Mouse (Mus musculus) heart, embryonic 15.5 days (tissue): ENCODE measurements at regions not wholly inside any gene's neighbourhood (a gene's known extent, or its start where the extent isn't known, plus 50 kb on each side); places are given as distances from the start of the nearest gene placed in this dataset.

ENCODE experiments used
- ATAC-seq: fragments of 200-750 bp; cut with Nextera tagmentation; replicated peaks from 2 replicates; pipeline ENCODE4 v1.8.0; 2017; ENCODE audit warnings: low read depth, moderate TSS enrichment; ENCODE audit not compliant: insufficient number of reproducible peaks, insufficient read depth, low FRiP score
- H3K27ac ChIP-seq: fragments of 300-500 bp; sonication (generic); 2 replicates; pipeline ENCODE4 v1.5.1; 2015; ENCODE audit warnings: mild to moderate bottlenecking, inconsistent platforms
- H3K27me3 ChIP-seq: fragments of 300-500 bp; sonication (generic); 2 replicates; pipeline ENCODE4 v1.6.1; 2015; ENCODE audit warnings: inconsistent platforms
- H3K36me3 ChIP-seq: fragments of 300-500 bp; sonication (generic); 2 replicates; pipeline ENCODE4 v1.6.1; 2015; ENCODE audit warnings: mild to moderate bottlenecking, inconsistent platforms
- H3K4me1 ChIP-seq: fragments of 300-500 bp; sonication (generic); replicated peaks from 2 replicates; pipeline ENCODE4 v1.6.1; 2015; ENCODE audit warnings: inconsistent platforms
- H3K4me2 ChIP-seq: fragments of 300-500 bp; sonication (generic); 2 replicates; pipeline ENCODE4 v1.6.1; 2015; ENCODE audit warnings: inconsistent platforms, mild to moderate bottlenecking, moderate library complexity
- H3K4me3 ChIP-seq: fragments of 300-500 bp; sonication (generic); 2 replicates; pipeline ENCODE4 v1.5.1; 2015; ENCODE audit warnings: mild to moderate bottlenecking, inconsistent platforms
- H3K9ac ChIP-seq: fragments of 300-500 bp; sonication (generic); 2 replicates; pipeline ENCODE4 v1.6.1; 2015; ENCODE audit warnings: mild to moderate bottlenecking, inconsistent platforms
- H3K9me3 ChIP-seq: fragments of 300-500 bp; sonication (generic); replicated peaks from 2 replicates; pipeline ENCODE4 v1.6.1; 2016; ENCODE audit warnings: inconsistent platforms
- WGBS: fragments of 180-500 bp; shearing (Covaris S2); methylation state at CpG from one replicate; pipeline ENCODE4 v1.1.7; 2015; ENCODE audit warnings: mixed read lengths; 5-methylcytosine and 5-hydroxymethylcytosine counted together

- WGBS: 71% methylated on average over 12 of the region's 12 CpGs
- ATAC-seq: no peak
- no peak overlapping the region for H3K4me2 ChIP-seq
- no peak overlapping the region for H3K27ac ChIP-seq
- H3K4me3 ChIP-seq: no peak overlapping the region
- no peaks in the 10 kb centered on the region for H3K27me3 ChIP-seq
- no peak overlapping the region for H3K9ac ChIP-seq
- H3K36me3 ChIP-seq: no peaks in the 10 kb centered on the region
- H3K4me1 ChIP-seq: no peaks in the 10 kb centered on the region
- no peaks in the 10 kb centered on the region for H3K9me3 ChIP-seq
Observed at GRCm38 (mm10) chr2:72874533-72874932, 105.7 kb downstream of the Sp3 start.

GRCm38 (mm10) chr2:72875677-72876076, 104.6 kb downstream of the Sp3 start:
- ATAC-seq: no peak
- Histone ChIP-seq H3K4me1 (no peaks in the 10 kb centered on the region), H3K27me3 (no peaks in the 10 kb centered on the region), H3K9me3 (no peaks in the 10 kb centered on the region), H3K9ac (no peak overlapping the region), H3K4me3 (no peak overlapping the region), H3K27ac (no peak overlapping the region), H3K4me2 (no peak overlapping the region), H3K36me3 (no peaks in the 10 kb centered on the region)
- 55% methylated on average over 2 of the region's 2 CpGs for WGBS

- Histone ChIP-seq H3K36me3 (no peaks in the 10 kb centered on the region), H3K9ac (no peak overlapping the region), H3K4me3 (no peak overlapping the region), H3K4me1 (no peaks in the 10 kb centered on the region), H3K27ac (no peak overlapping the region), H3K9me3 (no peaks in the 10 kb centered on the region; the same call in 1 of the 2 replicates), H3K27me3 (no peaks in the 10 kb centered on the region), H3K4me2 (no peak overlapping the region)
- WGBS: 88% methylated on average over 2 of the region's 2 CpGs
- ATAC-seq: no peak
Observed at GRCm38 (mm10) chr2:72880016-72880415, 100.2 kb downstream of the Sp3 start.

DNA sequence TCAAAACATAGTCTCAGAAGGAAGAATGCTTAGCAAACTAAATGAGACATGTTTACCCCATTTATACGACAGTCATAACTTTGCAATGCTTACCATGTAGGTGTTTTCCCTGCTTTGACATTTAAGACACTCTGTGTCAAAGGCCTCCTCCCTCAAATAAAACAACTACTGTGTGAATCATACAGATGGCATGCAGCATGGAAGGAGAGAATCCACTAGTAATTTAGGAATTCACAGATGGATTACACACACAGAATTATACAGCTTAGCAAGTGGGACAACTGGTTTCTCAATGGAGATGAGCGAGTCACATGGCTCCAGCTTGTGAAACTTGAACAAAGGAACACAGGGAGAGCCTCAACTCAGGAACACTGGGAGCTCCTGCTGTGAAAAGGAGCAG, 98.7 kb downstream of the Sp3 start:
- ATAC-seq: no peak
- Histone ChIP-seq H3K27ac (no peak overlapping the region), H3K9me3 (no peaks in the 10 kb centered on the region; the same call in 1 of the 2 replicates), H3K4me3 (no peak overlapping the region), H3K4me2 (no peak overlapping the region), H3K9ac (no peak overlapping the region), H3K4me1 (no peaks in the 10 kb centered on the region), H3K27me3 (no peaks in the 10 kb centered on the region), H3K36me3 (no peaks in the 10 kb centered on the region)
- WGBS: 82% methylated on average over 2 of the region's 2 CpGs

GRCm38 (mm10) chr2:72886250-72886649, 94.0 kb downstream of the Sp3 start:
- H3K27me3 ChIP-seq: no peaks in the 10 kb centered on the region
- no peak overlapping the region for H3K27ac ChIP-seq
- H3K4me1 ChIP-seq: peaks cover 9% of the 10 kb centered on the region
- no peak overlapping the region for H3K9ac ChIP-seq
- no peak overlapping the region for H3K4me3 ChIP-seq
- no peak overlapping the region for H3K4me2 ChIP-seq
- 81% methylated on average over 2 of the region's 2 CpGs for WGBS
- no peaks in the 10 kb centered on the region for H3K36me3 ChIP-seq
- no peaks in the 10 kb centered on the region; the same call in 1 of the 2 replicates for H3K9me3 ChIP-seq
- ATAC-seq: no peak
